Mouse (Mus musculus) MEL (cell line): ENCODE measurements around the gene Fgfr2. TPM values are rescaled to one million over a fixed set of nuclear protein-coding genes. Genes with fewer than 3 reads are reported as not detected.

Source experiments
- DNase-seq: peaks from one replicate; pipeline ENCODE4 v3.0.0; 2011; ENCODE audit warnings: low read depth, low spot score
- H3K27ac ChIP-seq: 2 replicates; pipeline ENCODE4 v1.5.1; 2012; ENCODE audit warnings: low read depth, mild to moderate bottlenecking, control low read depth, low read length, moderate library complexity; ENCODE audit not compliant: control insufficient read depth
- H3K27me3 ChIP-seq, 2 experiments: fragments of 150-350 bp in 1 of 2; sonication (generic) in 1 of 2; 2 replicates each; pipeline ENCODE4 v1.6.1; 2012; ENCODE audit warnings: low read length in 2 of 2, mild to moderate bottlenecking in 2 of 2, improper control_type of control experiment in 1 of 2, moderate library complexity in 1 of 2; ENCODE audit not compliant: insufficient read depth in 2 of 2, control insufficient read depth in 1 of 2
- H3K36me3 ChIP-seq, 2 experiments: 2 replicates each; pipeline ENCODE4 v1.6.1; 2012 to 2014; ENCODE audit warnings: low read length in 2 of 2, improper control_type of control experiment in 1 of 2, inconsistent platforms in 1 of 2, mild to moderate bottlenecking in 1 of 2; ENCODE audit not compliant: insufficient read depth in 2 of 2, control insufficient read depth in 1 of 2
- H3K4me1 ChIP-seq, 2 experiments: fragments of 150-350 bp in 1 of 2; sonication (generic) in 1 of 2; 2 replicates each; pipeline ENCODE4 v1.6.1; 2012; ENCODE audit warnings: low read length in 2 of 2, improper control_type of control experiment in 1 of 2, mild to moderate bottlenecking in 1 of 2; ENCODE audit not compliant: insufficient read depth in 2 of 2, control insufficient read depth in 1 of 2
- H3K4me3 ChIP-seq, 2 experiments: fragments of 150-350 bp in 1 of 2; sonication (generic) in 1 of 2; 2 replicates each; pipeline ENCODE4 v1.5.1; 2012; ENCODE audit warnings: low read depth in 2 of 2, low read length in 2 of 2, mild to moderate bottlenecking in 2 of 2, moderate library complexity in 2 of 2, control low read depth in 1 of 2, improper control_type of control experiment in 1 of 2; ENCODE audit not compliant: control insufficient read depth in 1 of 2, insufficient read depth in 1 of 2
- H3K79me2 ChIP-seq: 2 replicates; pipeline ENCODE4 v1.6.1; 2012; ENCODE audit warnings: mild to moderate bottlenecking, low read length, moderate library complexity; ENCODE audit not compliant: control insufficient read depth, poor library complexity, insufficient read depth
- H3K9ac ChIP-seq: 2 replicates; pipeline ENCODE4 v1.6.1; 2012; ENCODE audit warnings: low read depth, mild to moderate bottlenecking, control low read depth, low read length, moderate library complexity; ENCODE audit not compliant: control insufficient read depth, poor library complexity, severe bottlenecking
- H3K9me3 ChIP-seq: fragments of 150-350 bp; sonication (generic); replicated peaks from 2 replicates; pipeline ENCODE4 v1.6.1; 2012; ENCODE audit warnings: mild to moderate bottlenecking, low read length, improper control_type of control experiment, moderate library complexity; ENCODE audit not compliant: insufficient read depth
- CHD1 ChIP-seq: IDR thresholded peaks from 2 replicates; pipeline ENCODE4 v1.6.1; 2012; ENCODE audit warnings: low read depth, mild to moderate bottlenecking, inconsistent platforms, low read length, improper control_type of control experiment
- CTCF ChIP-seq, 3 experiments: IDR thresholded peaks in 2 of 3; conservative IDR thresholded peaks in 1 of 3; 2 replicates each; pipeline ENCODE4 v1.5.1; 2011 to 2012; ENCODE audit warnings: low read length in 3 of 3, low read depth in 2 of 3, mild to moderate bottlenecking in 2 of 3, improper control_type of control experiment in 1 of 3, inconsistent platforms in 1 of 3, mixed read lengths in 1 of 3, moderate library complexity in 1 of 3; ENCODE audit not compliant: control insufficient read depth in 1 of 3, insufficient read depth in 1 of 3, poor library complexity in 1 of 3, severe bottlenecking in 1 of 3
- E2F4 ChIP-seq: IDR thresholded peaks from 2 replicates; pipeline ENCODE4 v1.6.1; 2011; ENCODE audit warnings: low read depth, low read length, improper control_type of control experiment, borderline replicate concordance
- ELF1 ChIP-seq: IDR thresholded peaks from 2 replicates; pipeline ENCODE4 v1.6.1; 2014; ENCODE audit warnings: low read depth, mild to moderate bottlenecking, inconsistent platforms, low read length, improper control_type of control experiment, moderate library complexity
- EP300 ChIP-seq, 2 experiments: IDR thresholded peaks; 2 replicates each; pipeline ENCODE4 v1.6.1; 2011; ENCODE audit warnings: improper control_type of control experiment in 2 of 2, low read length in 2 of 2, low read depth in 1 of 2, mild to moderate bottlenecking in 1 of 2
- ETS1 ChIP-seq: IDR thresholded peaks from 2 replicates; pipeline ENCODE4 v1.6.1; 2012; ENCODE audit warnings: low read depth, mild to moderate bottlenecking, inconsistent platforms, low read length, improper control_type of control experiment, moderate library complexity
- GATA1 ChIP-seq: IDR thresholded peaks from 2 replicates; pipeline ENCODE4 v1.6.1; 2011; ENCODE audit warnings: low read depth, low read length, improper control_type of control experiment
- KAT2A ChIP-seq: conservative IDR thresholded peaks from 2 replicates; pipeline ENCODE4 v1.6.1; 2012; ENCODE audit warnings: low read depth, low read length, improper control_type of control experiment, inconsistent platforms
- MAFK ChIP-seq: IDR thresholded peaks from 2 replicates; pipeline ENCODE4 v1.6.1; 2011; ENCODE audit warnings: low read depth, mild to moderate bottlenecking, low read length, improper control_type of control experiment, borderline replicate concordance
- MAX ChIP-seq: IDR thresholded peaks from 2 replicates; pipeline ENCODE4 v1.6.1; 2011; ENCODE audit warnings: low read length, improper control_type of control experiment
- MEF2A ChIP-seq: IDR thresholded peaks from 2 replicates; pipeline ENCODE4 v1.6.1; 2014; ENCODE audit warnings: low read depth, mild to moderate bottlenecking, inconsistent platforms, low read length, improper control_type of control experiment; ENCODE audit not compliant: poor library complexity, insufficient replicate concordance, severe bottlenecking; ENCODE audit errors: extremely low read depth
- MXI1 ChIP-seq: IDR thresholded peaks from 2 replicates; pipeline ENCODE4 v1.6.1; 2011; ENCODE audit warnings: mild to moderate bottlenecking, low read depth, low read length, improper control_type of control experiment
- MYB ChIP-seq: IDR thresholded peaks from 2 replicates; pipeline ENCODE4 v1.6.1; 2011; ENCODE audit warnings: mild to moderate bottlenecking, low read depth, low read length, improper control_type of control experiment
- NELFE ChIP-seq: IDR thresholded peaks from 2 replicates; pipeline ENCODE4 v1.6.1; 2011; ENCODE audit warnings: low read depth, low read length, improper control_type of control experiment
- NRF1 ChIP-seq: IDR thresholded peaks from 2 replicates; pipeline ENCODE4 v1.6.1; 2014; ENCODE audit warnings: low read depth, mild to moderate bottlenecking, inconsistent platforms, low read length, improper control_type of control experiment, moderate library complexity; ENCODE audit not compliant: poor library complexity, insufficient read depth, severe bottlenecking
- POLR2A ChIP-seq, 2 experiments: IDR thresholded peaks; 2 replicates each; pipeline ENCODE4 v1.6.1; 2011 to 2012; ENCODE audit warnings: low read length in 2 of 2, mild to moderate bottlenecking in 2 of 2, control low read depth in 1 of 2, improper control_type of control experiment in 1 of 2, low read depth in 1 of 2, moderate library complexity in 1 of 2; ENCODE audit not compliant: control insufficient read depth in 1 of 2, insufficient read depth in 1 of 2, poor library complexity in 1 of 2
- POLR2AphosphoS2 ChIP-seq: IDR thresholded peaks from 2 replicates; pipeline ENCODE4 v1.6.1; 2011; ENCODE audit warnings: low read length, improper control_type of control experiment
- POLR2AphosphoS5 ChIP-seq: IDR thresholded peaks from 2 replicates; pipeline ENCODE4 v1.6.1; 2012; ENCODE audit warnings: low read depth, borderline replicate concordance, mild to moderate bottlenecking, inconsistent platforms, low read length, moderate library complexity, mixed read lengths
- RAD21 ChIP-seq: IDR thresholded peaks from 2 replicates; pipeline ENCODE4 v1.6.1; 2011; ENCODE audit warnings: mild to moderate bottlenecking, low read depth, low read length, improper control_type of control experiment
- SIN3A ChIP-seq: IDR thresholded peaks from 2 replicates; pipeline ENCODE4 v1.6.1; 2012; ENCODE audit warnings: low read length, improper control_type of control experiment, inconsistent platforms
- SMC3 ChIP-seq: IDR thresholded peaks from 2 replicates; pipeline ENCODE4 v1.6.1; 2011; ENCODE audit warnings: low read depth, low read length, improper control_type of control experiment
- TAL1 ChIP-seq: IDR thresholded peaks from 2 replicates; pipeline ENCODE4 v1.6.1; 2012; ENCODE audit warnings: mild to moderate bottlenecking, inconsistent platforms, low read length, moderate library complexity, mixed read lengths
- TCF12 ChIP-seq: IDR thresholded peaks from 2 replicates; pipeline ENCODE4 v1.6.1; 2014; ENCODE audit warnings: low read depth, mild to moderate bottlenecking, inconsistent platforms, low read length, improper control_type of control experiment, moderate library complexity
- UBTF ChIP-seq: IDR thresholded peaks from 2 replicates; pipeline ENCODE4 v1.6.1; 2012; ENCODE audit warnings: low read depth, mild to moderate bottlenecking, inconsistent platforms, low read length, improper control_type of control experiment, moderate library complexity, borderline replicate concordance; ENCODE audit not compliant: insufficient read depth
- polyA plus RNA-seq, 2 experiments: library from polyadenylated mRNA; stranded (reverse) in 1 of 2; unstranded in 1 of 2; fragments of >175 nt in 1 of 2; fragments of >200 nt in 1 of 2; gene quantifications; 2 replicates each; pipeline versions ENCODE4 v1.2.1 to v1.2.4; 2012; ENCODE audit warnings: low replicate concordance in 2 of 2, low read depth in 1 of 2; ENCODE audit not compliant: insufficient read length in 2 of 2, insufficient read depth in 1 of 2, missing spikeins in 1 of 2
- total RNA-seq: library from RNA; depleted of rRNA; stranded (reverse); fragments of 300-350 nt; gene quantifications from 2 replicates; pipeline ENCODE4 v1.2.3, GENCODE M21; 2012

The Fgfr2 gene
- total and polyA plus RNA-seq, 3 experiments: not detected

GRCm38 (mm10) chr7:132604720-132605119 lies 518.4 kb downstream of the Fgfr2 start:
- Histone ChIP-seq H3K79me2 (no peaks in the 10 kb centered on the region), H3K27ac (no peak overlapping the region), H3K27me3 (no peaks in the 10 kb centered on the region; a peak in 1 of 4 replicates), H3K9ac (no peak overlapping the region), H3K4me3 (no peak overlapping the region), H3K9me3 (no peaks in the 10 kb centered on the region), H3K36me3 (no peaks in the 10 kb centered on the region), H3K4me1 (0 out of 4 replicates have a peak, but pooled peaks cover 0 to 2% of the 10 kb centered on the region in 2 experiments)
- no peak for TF ChIP-seq TCF12
- no peak for TF ChIP-seq NRF1
- TF ChIP-seq GATA1: no peak
- no peak for TF ChIP-seq EP300 (IDR thresholded peaks at IDR 0.05; ENCODE audit: low read depth in 1 of 2, low read length in 2 of 2)
- TF ChIP-seq KAT2A: no peak
- no peak for TF ChIP-seq SMC3
- TF ChIP-seq MXI1: no peak
- no peak for TF ChIP-seq POLR2AphosphoS5
- no peak for TF ChIP-seq POLR2AphosphoS2
- TF ChIP-seq MYB: no peak
- no peak for TF ChIP-seq CTCF (IDR thresholded peaks at IDR 0.05 in 2 of 3, conservative IDR thresholded peaks at IDR 0.05 in 1 of 3; ENCODE audit: control insufficient read depth in 1 of 3, insufficient read depth in 1 of 3, low read depth in 2 of 3, low read length in 3 of 3, poor library complexity in 1 of 3, severe bottlenecking in 1 of 3)
- no peak for DNase-seq

GRCm38 (mm10) chr7:132600926-132601325 lies 522.2 kb downstream of the Fgfr2 start:
- Histone ChIP-seq H3K36me3 (no peaks in the 10 kb centered on the region; a peak in 1 of 4 replicates), H3K4me3 (no peak overlapping the region), H3K27ac (no peak overlapping the region), H3K27me3 (peaks cover 0 to 2% of the 10 kb centered on the region in 2 experiments; a peak in 1 of 4 replicates), H3K9me3 (no peaks in the 10 kb centered on the region), H3K9ac (no peak overlapping the region), H3K79me2 (peaks cover 4% of the 10 kb centered on the region), H3K4me1 (peaks cover 0 to 14% of the 10 kb centered on the region in 2 experiments; a peak in 1 of 4 replicates)
- TF ChIP-seq TAL1: no peak
- no peak for TF ChIP-seq ETS1
- no peak for TF ChIP-seq UBTF
- TF ChIP-seq POLR2AphosphoS2: no peak
- TF ChIP-seq MXI1: no peak
- no peak for TF ChIP-seq RAD21
- no peak for TF ChIP-seq ELF1
- TF ChIP-seq POLR2AphosphoS5: no peak
- TF ChIP-seq MEF2A: no peak
- no peak for TF ChIP-seq E2F4
- TF ChIP-seq POLR2A (IDR thresholded peaks at IDR 0.05; ENCODE audit: control insufficient read depth in 1 of 2, insufficient read depth in 1 of 2, low read depth in 1 of 2, low read length in 2 of 2, poor library complexity in 1 of 2): no peak
- no peak for TF ChIP-seq SMC3
- TF ChIP-seq TCF12: no peak
- no peak for TF ChIP-seq MAFK
- TF ChIP-seq MAX: no peak
- TF ChIP-seq CHD1: no peak
- no peak for TF ChIP-seq EP300 (IDR thresholded peaks at IDR 0.05; ENCODE audit: low read depth in 1 of 2, low read length in 2 of 2)
- no peak for TF ChIP-seq NELFE
- TF ChIP-seq SIN3A: no peak
- DNase-seq: no peak
